Mouse (Mus musculus): ENCODE measurements around the gene Piwil4. TPM values are rescaled to one million over a fixed set of nuclear protein-coding genes. Genes with fewer than 3 reads are reported as not detected.

The Piwil4 gene
- polyA plus RNA-seq, 2 experiments: 0.08 to 0.18 TPM

DNA sequence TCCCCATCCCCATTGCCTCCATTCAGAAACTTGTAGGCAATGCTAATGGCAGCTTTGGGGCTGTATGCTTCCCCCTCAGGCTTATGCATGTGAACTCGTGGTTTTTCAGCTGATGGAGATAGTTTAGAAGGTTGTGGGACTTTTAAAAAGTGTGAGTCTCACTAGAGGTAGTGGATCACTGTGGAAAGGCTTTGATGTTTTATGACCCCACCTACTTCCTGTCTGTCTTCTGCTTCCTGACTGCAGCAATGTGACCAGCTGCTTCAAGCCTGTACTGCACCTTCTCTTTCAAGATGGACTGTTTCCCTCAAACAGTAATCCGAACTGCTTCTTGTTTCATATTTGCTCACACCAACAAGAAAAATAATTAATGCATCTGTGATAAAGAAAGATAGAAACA is 82.6 kb downstream of the Piwil4 start:
- no peak for TF ChIP-seq POLR2A (IDR thresholded peaks at IDR 0.05; ENCODE audit: borderline replicate concordance, extremely low read depth, insufficient read depth, insufficient read length)
- no peak for ATAC-seq (ENCODE audit: low FRiP score, low read depth)

DNA sequence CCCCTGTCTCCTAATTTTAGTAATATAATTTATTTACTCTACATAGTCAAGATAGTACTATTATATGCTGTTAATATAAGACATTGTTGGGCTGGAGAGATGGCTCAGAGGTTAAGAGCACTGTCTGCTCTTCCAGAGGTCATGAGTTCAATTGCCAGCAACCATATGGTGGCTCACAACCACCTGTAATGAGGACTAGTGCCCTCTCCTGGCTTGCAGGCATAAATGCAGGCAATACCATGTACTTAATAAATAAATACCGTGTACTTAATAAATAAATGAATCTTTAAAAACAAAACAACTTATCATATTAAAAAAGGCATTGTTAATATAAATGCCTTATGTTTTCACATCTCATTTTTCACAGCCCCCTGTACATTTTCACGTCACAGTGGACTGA is 86.5 kb downstream of the Piwil4 start:
- WGBS: 83% methylated on average over 2 of the region's 2 CpGs
- Histone ChIP-seq H3K36me3 (ENCODE audit: control insufficient read depth, insufficient read depth, low read length) (no peaks in the 10 kb centered on the region), H3K4me2 (replicated peaks; ENCODE audit: low read depth, low read length, severe bottlenecking) (no peak overlapping the region), H3K27me3 (ENCODE audit: control insufficient read depth, insufficient read depth, low read length) (no peaks in the 10 kb centered on the region), H3K9me3 (ENCODE audit: control insufficient read depth, low read length) (no peaks in the 10 kb centered on the region), H3K4me3 (replicated peaks; ENCODE audit: low read length) (no peak overlapping the region), H3K4me1 (ENCODE audit: control insufficient read depth, insufficient read depth, low read length) (no peaks in the 10 kb centered on the region), H3K27ac (replicated peaks; ENCODE audit: low read depth, low read length) (no peak overlapping the region), H3K9ac (ENCODE audit: low read depth, low read length, severe bottlenecking) (no peak overlapping the region)
- TF ChIP-seq POLR2A (IDR thresholded peaks at IDR 0.05; ENCODE audit: borderline replicate concordance, extremely low read depth, insufficient read depth, insufficient read length): no peak
- DNase-seq (ENCODE audit: low spot score) (no peak), ATAC-seq (ENCODE audit: low FRiP score, low read depth) (no peak)

More for the DNA sequence above, 82.6 kb downstream of the Piwil4 start:
- Histone ChIP-seq H3K27ac (replicated peaks; ENCODE audit: low read depth, low read length) (no peak overlapping the region), H3K9me3 (ENCODE audit: control insufficient read depth, low read length) (no peaks in the 10 kb centered on the region), H3K4me3 (replicated peaks; ENCODE audit: low read length) (no peak overlapping the region), H3K27me3 (ENCODE audit: control insufficient read depth, insufficient read depth, low read length) (no peaks in the 10 kb centered on the region), H3K9ac (ENCODE audit: low read depth, low read length, severe bottlenecking) (no peak overlapping the region), H3K4me2 (replicated peaks; ENCODE audit: low read depth, low read length, severe bottlenecking) (no peak overlapping the region), H3K36me3 (ENCODE audit: control insufficient read depth, insufficient read depth, low read length) (no peaks in the 10 kb centered on the region), H3K4me1 (ENCODE audit: control insufficient read depth, insufficient read depth, low read length) (0 out of 2 replicates have a peak, but pooled peaks cover 5% of the 10 kb centered on the region)
- no peak for DNase-seq (ENCODE audit: low spot score)
- WGBS: 31% methylated on average over 2 of the region's 2 CpGs

DNA sequence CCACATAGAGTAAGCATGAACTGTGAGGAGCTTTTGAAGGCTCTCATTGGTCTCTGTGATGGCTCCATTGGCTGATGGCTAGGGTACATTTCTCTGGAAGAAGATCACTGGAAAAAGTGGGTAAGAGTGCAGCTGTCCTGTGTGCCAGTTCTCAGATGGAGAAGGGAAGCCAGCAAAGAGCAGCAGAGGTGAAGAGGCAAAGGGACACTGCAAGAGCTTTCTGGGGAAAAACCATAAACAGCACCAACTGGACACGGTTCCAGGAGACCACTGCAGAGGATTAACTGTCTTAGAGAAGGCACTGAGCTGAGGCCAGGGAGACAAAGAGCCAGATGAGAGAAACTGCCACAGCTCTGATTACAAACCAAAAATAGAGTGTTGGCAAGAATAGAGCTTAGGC is 87.8 kb downstream of the Piwil4 start:
- 56% methylated on average over 1 of the region's 1 CpGs for WGBS
- Histone ChIP-seq H3K9ac (ENCODE audit: low read depth, low read length, severe bottlenecking) (no peak overlapping the region), H3K27me3 (ENCODE audit: control insufficient read depth, insufficient read depth, low read length) (no peaks in the 10 kb centered on the region), H3K27ac (replicated peaks; ENCODE audit: low read depth, low read length) (no peak overlapping the region), H3K4me1 (ENCODE audit: control insufficient read depth, insufficient read depth, low read length) (no peaks in the 10 kb centered on the region), H3K36me3 (ENCODE audit: control insufficient read depth, insufficient read depth, low read length) (no peaks in the 10 kb centered on the region), H3K9me3 (ENCODE audit: control insufficient read depth, low read length) (no peaks in the 10 kb centered on the region), H3K4me2 (replicated peaks; ENCODE audit: low read depth, low read length, severe bottlenecking) (no peak overlapping the region), H3K4me3 (replicated peaks; ENCODE audit: low read length) (no peak overlapping the region)
- ATAC-seq (ENCODE audit: low FRiP score, low read depth) (no peak), DNase-seq (ENCODE audit: low spot score) (no peak)
- no peak for TF ChIP-seq POLR2A (IDR thresholded peaks at IDR 0.05; ENCODE audit: borderline replicate concordance, extremely low read depth, insufficient read depth, insufficient read length)

DNA sequence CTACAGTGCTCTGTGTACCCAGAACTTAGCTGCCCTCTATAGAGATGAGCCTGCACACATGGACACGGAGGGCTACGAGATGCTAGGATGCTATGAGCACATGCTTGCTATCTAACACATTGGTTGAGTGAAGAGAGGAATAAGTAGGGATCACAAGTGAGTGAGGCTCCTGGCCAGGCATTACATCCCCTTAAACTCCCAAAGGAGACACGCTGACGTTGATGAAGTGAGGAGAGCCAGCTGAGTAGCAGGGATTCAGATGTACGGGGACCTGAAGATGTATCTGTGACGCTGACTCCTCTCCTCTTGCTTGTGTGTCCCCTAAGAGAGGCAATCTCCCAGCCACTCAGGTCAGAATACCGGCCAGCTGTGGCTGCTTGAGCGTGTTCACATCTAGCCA is 92.7 kb downstream of the Piwil4 start:
- H3K27me3 ChIP-seq (ENCODE audit: control insufficient read depth, insufficient read depth, low read length): no peaks in the 10 kb centered on the region
- WGBS: 84% methylated on average over 8 of the region's 8 CpGs
- ATAC-seq (ENCODE audit: low FRiP score, low read depth): no peak

DNA sequence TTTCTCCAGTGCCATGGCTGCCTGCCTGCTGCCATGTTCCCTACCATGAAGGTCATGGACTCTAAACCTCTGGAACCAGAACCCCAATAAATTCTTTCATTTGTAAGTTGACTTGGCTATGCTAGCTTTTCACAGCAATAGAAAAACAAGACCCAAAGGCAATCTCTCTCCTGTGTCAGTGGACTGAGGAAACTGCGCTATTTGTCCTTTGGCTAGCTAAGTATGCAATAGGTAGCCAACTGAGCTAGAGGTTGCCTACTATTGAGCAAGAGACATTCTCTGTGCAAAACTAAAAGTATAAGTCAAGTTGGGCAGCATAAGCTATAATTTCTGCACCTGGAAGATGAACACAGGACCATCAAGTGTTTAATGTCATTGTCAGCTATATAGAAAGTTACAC is 93.9 kb downstream of the Piwil4 start:
- 91% methylated on average over 1 of the region's 1 CpGs for WGBS
- H3K9ac ChIP-seq (ENCODE audit: low read depth, low read length, severe bottlenecking): no peak overlapping the region
- H3K27ac ChIP-seq (replicated peaks; ENCODE audit: low read depth, low read length): no peak overlapping the region
- DNase-seq (ENCODE audit: low spot score): no peak
- ATAC-seq (ENCODE audit: low FRiP score, low read depth): no peak
- TF ChIP-seq POLR2A (IDR thresholded peaks at IDR 0.05; ENCODE audit: borderline replicate concordance, extremely low read depth, insufficient read depth, insufficient read length): no peak
- H3K36me3 ChIP-seq (ENCODE audit: control insufficient read depth, insufficient read depth, low read length): no peaks in the 10 kb centered on the region
- no peak overlapping the region for H3K4me2 ChIP-seq (replicated peaks; ENCODE audit: low read depth, low read length, severe bottlenecking)
- H3K4me3 ChIP-seq (replicated peaks; ENCODE audit: low read length): no peak overlapping the region
- no peaks in the 10 kb centered on the region for H3K27me3 ChIP-seq (ENCODE audit: control insufficient read depth, insufficient read depth, low read length)
- peaks cover 20% of the 10 kb centered on the region for H3K4me1 ChIP-seq (ENCODE audit: control insufficient read depth, insufficient read depth, low read length)
- no peaks in the 10 kb centered on the region for H3K9me3 ChIP-seq (ENCODE audit: control insufficient read depth, low read length)

More for the DNA sequence above, 92.7 kb downstream of the Piwil4 start:
- H3K9ac ChIP-seq (ENCODE audit: low read depth, low read length, severe bottlenecking): no peak overlapping the region
- no peak overlapping the region for H3K27ac ChIP-seq (replicated peaks; ENCODE audit: low read depth, low read length)
- peaks cover 8% of the 10 kb centered on the region for H3K4me1 ChIP-seq (ENCODE audit: control insufficient read depth, insufficient read depth, low read length)
- DNase-seq (ENCODE audit: low spot score): no peak
- H3K9me3 ChIP-seq (ENCODE audit: control insufficient read depth, low read length): no peaks in the 10 kb centered on the region
- TF ChIP-seq POLR2A (IDR thresholded peaks at IDR 0.05; ENCODE audit: borderline replicate concordance, extremely low read depth, insufficient read depth, insufficient read length): no peak
- no peak overlapping the region for H3K4me2 ChIP-seq (replicated peaks; ENCODE audit: low read depth, low read length, severe bottlenecking)
- no peaks in the 10 kb centered on the region for H3K36me3 ChIP-seq (ENCODE audit: control insufficient read depth, insufficient read depth, low read length)
- no peak overlapping the region for H3K4me3 ChIP-seq (replicated peaks; ENCODE audit: low read length)

Other genes starting within 250 kb of the Piwil4 start
- gene Kdm4d, start 240.3 kb downstream of the Piwil4 start, polyA plus RNA-seq (2012; rRNA removed): 0.20 and 0.35 TPM in 2 replicates
- gene Kdm4d, start 240.3 kb downstream of the Piwil4 start, polyA plus RNA-seq (2014; fragmentation: Nextera tagmentation; extraction: Ambion mirVana): 0.21 and 0.63 TPM in 2 replicates
- gene Cwc15, start 240.1 kb downstream of the Piwil4 start, polyA plus RNA-seq (2012; rRNA removed): 41.8 and 94.6 TPM in 2 replicates
- gene Cwc15, start 240.1 kb downstream of the Piwil4 start, polyA plus RNA-seq (2014; fragmentation: Nextera tagmentation; extraction: Ambion mirVana): 138 and 146 TPM in 2 replicates
- 53.9 and 56.2 TPM in 2 replicates for gene Amotl1, start 95.7 kb downstream of the Piwil4 start, polyA plus RNA-seq (2012; rRNA removed)
- gene Amotl1, start 95.7 kb downstream of the Piwil4 start, polyA plus RNA-seq (2014; fragmentation: Nextera tagmentation; extraction: Ambion mirVana): 47.7 and 49.7 TPM in 2 replicates
- 2.1 and 2.3 TPM in 2 replicates for gene Fut4, start 11.7 kb upstream of the Piwil4 start, polyA plus RNA-seq (2012; rRNA removed)
- gene Fut4, start 11.7 kb upstream of the Piwil4 start, polyA plus RNA-seq (2014; fragmentation: Nextera tagmentation; extraction: Ambion mirVana): 2.0 and 2.5 TPM in 2 replicates
- not detected in 2 replicates for gene 1700012B09Rik, start 30.3 kb upstream of the Piwil4 start, polyA plus RNA-seq (2012; rRNA removed)
- gene 1700012B09Rik, start 30.3 kb upstream of the Piwil4 start, polyA plus RNA-seq (2014; fragmentation: Nextera tagmentation; extraction: Ambion mirVana): not detected in 2 replicates
- gene Mre11a, start 43.9 kb upstream of the Piwil4 start, polyA plus RNA-seq (2012; rRNA removed): 12.6 and 16.6 TPM in 2 replicates
- gene Mre11a, start 43.9 kb upstream of the Piwil4 start, polyA plus RNA-seq (2014; fragmentation: Nextera tagmentation; extraction: Ambion mirVana): 22.9 and 25.3 TPM in 2 replicates
- 18.3 and 23.2 TPM in 2 replicates for gene Ankrd49, start 44.1 kb upstream of the Piwil4 start, polyA plus RNA-seq (2012; rRNA removed)
- 46.6 and 51.3 TPM in 2 replicates for gene Ankrd49, start 44.1 kb upstream of the Piwil4 start, polyA plus RNA-seq (2014; fragmentation: Nextera tagmentation; extraction: Ambion mirVana)
- 4.5 and 6.4 TPM in 2 replicates for gene Gpr83, start 119.5 kb upstream of the Piwil4 start, polyA plus RNA-seq (2012; rRNA removed)
- gene Gpr83, start 119.5 kb upstream of the Piwil4 start, polyA plus RNA-seq (2014; fragmentation: Nextera tagmentation; extraction: Ambion mirVana): 4.0 and 4.8 TPM in 2 replicates
- 1.1 and 1.6 TPM in 2 replicates for gene Izumo1r, start 163.2 kb upstream of the Piwil4 start, polyA plus RNA-seq (2012; rRNA removed)
- 0.43 TPM in 1 of 2 replicates, not detected in the other for gene Izumo1r, start 163.2 kb upstream of the Piwil4 start, polyA plus RNA-seq (2014; fragmentation: Nextera tagmentation; extraction: Ambion mirVana)